7 mouse cellular contexts compared by ENCODE assay signal in the genomic region with DNA sequence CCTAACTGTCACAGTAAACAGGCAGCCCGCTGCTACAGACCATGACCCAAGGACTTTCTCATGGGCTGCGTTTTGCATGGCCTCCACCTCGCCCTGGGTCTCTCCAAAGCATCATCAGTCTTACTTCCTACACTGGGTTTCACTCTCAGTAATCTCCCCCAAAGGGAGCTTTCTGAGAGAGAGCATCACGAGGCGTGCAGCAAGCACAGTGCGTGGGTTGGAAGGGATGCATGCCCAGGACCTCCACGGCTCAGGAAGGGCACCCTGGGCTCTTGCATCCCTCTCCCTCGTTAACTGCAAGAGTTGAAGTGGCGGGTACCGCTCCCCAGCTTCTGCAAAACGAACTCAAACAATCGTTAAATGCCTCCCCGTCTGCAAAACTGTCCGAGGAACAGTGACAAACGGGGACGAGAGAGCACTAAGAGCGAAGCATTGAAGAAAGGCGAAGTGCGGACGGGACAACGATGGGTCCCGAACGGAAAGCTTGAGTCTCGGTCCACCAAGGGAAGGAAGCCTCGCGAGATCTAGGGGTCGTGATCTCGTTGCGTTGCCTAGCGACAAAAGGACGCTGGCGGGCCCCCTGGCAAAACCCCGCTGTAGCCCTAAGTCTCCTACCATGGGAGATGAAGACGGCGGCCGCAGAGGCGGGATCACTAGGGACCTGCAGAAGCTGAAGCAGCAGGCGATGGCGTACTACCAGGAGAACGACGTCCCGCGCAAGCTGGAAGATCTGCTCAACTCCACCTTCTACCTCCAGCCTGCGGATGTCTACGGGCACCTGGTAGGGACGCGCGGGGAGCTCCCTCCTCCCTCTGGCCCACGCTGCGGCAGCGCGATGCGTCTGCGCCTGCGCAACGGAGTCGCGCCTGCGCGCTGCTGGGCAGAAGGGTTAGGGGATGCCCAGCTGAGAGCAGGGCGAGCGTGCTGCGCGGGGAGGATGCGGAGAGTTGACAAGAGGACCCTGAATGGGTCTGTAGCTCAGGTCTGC. TPM values are rescaled to one million over a fixed set of nuclear protein-coding genes. Genes with fewer than 3 reads are reported as not detected.
DNase-seq lines count a peak whose midpoint lies in the region; ATAC-seq and TF ChIP-seq lines count a peak whose summit lies in the region.

A gene (plus strand): TSS at position 585 of the 988 bp plus-strand sequence.
A gene (minus strand): TSS at position 814 of the 988 bp plus-strand sequence.

- H3K36me3 ChIP-seq in embryonic facial prominence, embryonic 11.5 days (replicated peaks; ENCODE audit: control insufficient read depth, insufficient read depth, low read depth, low read length): no peaks in the 10 kb centered on the region
- no peaks in the 10 kb centered on the region for H3K36me3 ChIP-seq in heart, adult 2 months (ENCODE audit: control insufficient read depth, insufficient read depth, low read length)
- no peaks in the 10 kb centered on the region for H3K36me3 ChIP-seq in limb, embryonic 13.5 days
- H3K36me3 ChIP-seq in midbrain, embryonic 16.5 days (ENCODE audit: control insufficient read depth, insufficient read depth, low read length): no peaks in the 10 kb centered on the region

- peak within 1 kb of the TSS; percentile 32; the same call in 1 of the 2 replicates for H3K27ac ChIP-seq in embryonic facial prominence, embryonic 11.5 days (replicated peaks; ENCODE audit: low read depth, low read length)
- peak within 1 kb of the TSS; percentile 78 for H3K27ac ChIP-seq in heart, adult 2 months
- peak within 1 kb of the TSS; percentile 70; the same call in 1 of the 2 replicates for H3K27ac ChIP-seq in limb, embryonic 13.5 days
- peak within 1 kb of the TSS; percentile 73 for H3K27ac ChIP-seq in midbrain, embryonic 16.5 days (ENCODE audit: low read length)

- peak; percentile 94 for TF ChIP-seq POLR2A in heart, adult 2 months (IDR thresholded peaks at IDR 0.05; ENCODE audit: insufficient read depth, low read depth, low read length)

- no peaks in the 10 kb centered on the region for H3K9me3 ChIP-seq in embryonic facial prominence, embryonic 11.5 days (replicated peaks; ENCODE audit: control insufficient read depth, low read length)
- no peaks in the 10 kb centered on the region for H3K9me3 ChIP-seq in limb, embryonic 13.5 days
- no peaks in the 10 kb centered on the region for H3K9me3 ChIP-seq in midbrain, embryonic 16.5 days (replicated peaks; ENCODE audit: control insufficient read depth, low read length, poor library complexity, severe bottlenecking)

- WGBS in embryonic facial prominence, embryonic 11.5 days: under 1% methylated on average over 65 of the region's 65 CpGs
- WGBS in heart, adult 2 months: under 1% methylated on average over 65 of the region's 65 CpGs
- under 1% methylated on average over 65 of the region's 65 CpGs for WGBS in limb, embryonic 13.5 days
- WGBS in midbrain, embryonic 16.5 days: under 1% methylated on average over 63 of the region's 65 CpGs

- H3K9ac ChIP-seq in embryonic facial prominence, embryonic 11.5 days (replicated peaks; ENCODE audit: low read length): peak within 1 kb of the TSS; percentile 92
- peak within 1 kb of the TSS; percentile 57 for H3K9ac ChIP-seq in heart, adult 2 months (ENCODE audit: low read depth, low read length)
- H3K9ac ChIP-seq in limb, embryonic 13.5 days: peak within 1 kb of the TSS; percentile 82
- H3K9ac ChIP-seq in midbrain, embryonic 16.5 days (ENCODE audit: low read depth, low read length): peak within 1 kb of the TSS; percentile 83

- no peaks in the 10 kb centered on the region for H3K79me2 ChIP-seq in heart, adult 2 months (replicated peaks; ENCODE audit: control insufficient read depth, insufficient read depth, low read length)

- no peaks in the 10 kb centered on the region for H3K4me1 ChIP-seq in embryonic facial prominence, embryonic 11.5 days (ENCODE audit: control insufficient read depth, insufficient read depth, low read length)
- peaks cover 2% of the 10 kb centered on the region for H3K4me1 ChIP-seq in heart, adult 2 months (ENCODE audit: control insufficient read depth, insufficient read depth, low read length)
- peaks cover 13% of the 10 kb centered on the region for H3K4me1 ChIP-seq in limb, embryonic 13.5 days
- H3K4me1 ChIP-seq in midbrain, embryonic 16.5 days (ENCODE audit: control insufficient read depth, insufficient read depth, low read length): peaks cover 12% of the 10 kb centered on the region

- ATAC-seq in embryonic facial prominence, embryonic 11.5 days (replicated peaks; ENCODE audit: insufficient number of reproducible peaks, low FRiP score, low TSS enrichment, low read depth): peak; percentile 96
- peak; percentile 98 for ATAC-seq in limb, embryonic 13.5 days (ENCODE audit: low FRiP score, low read depth)
- ATAC-seq in midbrain, embryonic 16.5 days: peak; percentile 98

- no peaks in the 10 kb centered on the region for H3K27me3 ChIP-seq in embryonic facial prominence, embryonic 11.5 days (ENCODE audit: control insufficient read depth, insufficient read depth, low read length)
- no peaks in the 10 kb centered on the region for H3K27me3 ChIP-seq in heart, adult 2 months (ENCODE audit: control insufficient read depth, insufficient read depth, low read length)
- peaks cover 5% of the 10 kb centered on the region; the same call in 1 of the 2 replicates for H3K27me3 ChIP-seq in limb, embryonic 13.5 days
- peaks cover 8% of the 10 kb centered on the region for H3K27me3 ChIP-seq in midbrain, embryonic 16.5 days (ENCODE audit: control insufficient read depth, insufficient read depth, low read depth, low read length)

- DNase-seq in adrenal gland, postnatal 25 days: peak; percentile 92
- DNase-seq in embryonic facial prominence, embryonic 11.5 days (ENCODE audit: low spot score): peak; percentile 98
- peak; percentile 95 to 96 for DNase-seq in heart, adult 2 months
- DNase-seq in kidney, adult 8-10 months: peak; percentile 93 to 96
- peak; percentile 61 to 85 for DNase-seq in spleen, postnatal 10 days (ENCODE audit: low spot score in 2 of 2)

- no peak for TF ChIP-seq EP300 in heart, adult 2 months (IDR thresholded peaks at IDR 0.05; ENCODE audit: insufficient read depth, low read depth, low read length)

- peak within 1 kb of the TSS; percentile 86 for H3K4me2 ChIP-seq in embryonic facial prominence, embryonic 11.5 days (ENCODE audit: low read depth, low read length)
- H3K4me2 ChIP-seq in limb, embryonic 13.5 days (replicated peaks): peak within 1 kb of the TSS; percentile 88
- peak within 1 kb of the TSS; percentile 98 for H3K4me2 ChIP-seq in midbrain, embryonic 16.5 days (ENCODE audit: low read length)

- TF ChIP-seq CTCF in heart, adult 2 months (IDR thresholded peaks at IDR 0.05): no peak

- H3K4me3 ChIP-seq in embryonic facial prominence, embryonic 11.5 days (ENCODE audit: low read depth, low read length): peak within 1 kb of the TSS; percentile 61
- peak within 1 kb of the TSS; percentile 66 for H3K4me3 ChIP-seq in heart, adult 2 months
- peak within 1 kb of the TSS; percentile 68 for H3K4me3 ChIP-seq in limb, embryonic 13.5 days
- peak within 1 kb of the TSS; percentile 77 for H3K4me3 ChIP-seq in midbrain, embryonic 16.5 days (ENCODE audit: low read depth, low read length)

- intact Hi-C loops in heart, adult 2 months (cut with DNase I): loop anchor here (10.0 kb wide), 1 partner anchor 402 kb away; a partner anchor contains a TSS

RNA-seq across cellular contexts. Expression of the first gene that starts in this region (rescaled TPM):
- 0.24 and 0.33 TPM in 2 replicates for total RNA-seq in adrenal gland, postnatal 25 days (2021)
- polyA plus RNA-seq in embryonic facial prominence, embryonic 11.5 days (2014; fragmentation: Nextera tagmentation; extraction: Ambion mirVana): 0.54 and 0.66 TPM in 2 replicates
- total RNA-seq in heart, adult 2 months (2021): not detected
- polyA plus RNA-seq in heart, adult 2 months (2012; rRNA removed): 0.27 TPM in 1 of 2 replicates, not detected in the other
- polyA plus RNA-seq in limb, embryonic 13.5 days (2015; fragmentation: Nextera tagmentation; extraction: Ambion mirVana): 0.37 and 0.42 TPM in 2 replicates
- 1.9 and 2.2 TPM in 2 replicates for polyA plus RNA-seq in midbrain, embryonic 16.5 days (2015; fragmentation: Nextera tagmentation; extraction: Ambion mirVana)

RNA-seq across cellular contexts. Expression of the second gene that starts in this region (rescaled TPM):
- total RNA-seq in adrenal gland, postnatal 25 days (2021): 115 and 119 TPM in 2 replicates
- polyA plus RNA-seq in embryonic facial prominence, embryonic 11.5 days (2014; fragmentation: Nextera tagmentation; extraction: Ambion mirVana): 5.1 and 5.8 TPM in 2 replicates
- total RNA-seq in heart, adult 2 months (2021): 10 to 100 TPM; 14.7 to 17.7 TPM
- polyA plus RNA-seq in heart, adult 2 months (2012; rRNA removed): 12.2 and 21.8 TPM in 2 replicates
- 5.0 TPM in 2 replicates for polyA plus RNA-seq in limb, embryonic 13.5 days (2015; fragmentation: Nextera tagmentation; extraction: Ambion mirVana)
- 50.6 and 57.9 TPM in 2 replicates for polyA plus RNA-seq in midbrain, embryonic 16.5 days (2015; fragmentation: Nextera tagmentation; extraction: Ambion mirVana)

Comparison
In these comparisons a context has a peak if more than half of its experiments do, and no peak if none do; other contexts are left out.
1. Peak in every context shown above with its lines: DNase-seq, ATAC-seq, H3K4me3 ChIP-seq and H3K27ac ChIP-seq.